Mouse (Mus musculus) left cerebral cortex, adult 2 months (tissue): Measurements from ENCODE around the gene Itfg2. TPM values are rescaled to one million over a fixed set of nuclear protein-coding genes. Genes with fewer than 3 reads are reported as not detected.
"Not testable (repeated sequence)": the region's sequence is repeated elsewhere in the genome, so short reads cannot be mapped to it uniquely, and the experiment has no call there.

Source experiments
- DNase-seq, 2 experiments: peaks; one replicate each; pipeline ENCODE4 v3.0.0; 2021 to 2022; ENCODE audit warnings: low spot score in 2 of 2, mixed read lengths in 1 of 2; ENCODE audit errors: extremely low spot score in 1 of 2
- H3K27ac ChIP-seq: fragments of 200-600 bp; 2 replicates; pipeline ENCODE4 v1.8.1; 2022
- H3K4me3 ChIP-seq: fragments of 200-600 bp; 2 replicates; pipeline ENCODE4 v1.8.1; 2022
- CTCF ChIP-seq: fragments of 200-600 bp; IDR thresholded peaks from 2 replicates; pipeline ENCODE4 v1.8.1; 2022; ENCODE audit warnings: antibody characterized with exemption, mild to moderate bottlenecking, moderate library complexity
- intact Hi-C: fragments of 180-260 bp; cut with DNase I; formaldehyde crosslinking; loops from one replicate; pipeline ENCODE4 v1.15.1; 2025
- total RNA-seq, 2 experiments: library from RNA; stranded (reverse); gene quantifications; 2 replicates each; pipeline ENCODE4 v1.2.3; 2021

The Itfg2 gene
- total RNA-seq, 2 experiments from 2014 or later: 34.8 to 36.0 TPM

GRCm38 (mm10) chr6:128410305-128410704 lies 14.4 kb downstream of the Itfg2 start:
- intact Hi-C loops: loop anchor here (2.0 to 5.0 kb wide), 3 partner anchors 48 to 176 kb away; partner anchors contain the start of genes Foxm1 and Rhno1
- TF ChIP-seq CTCF: no peak
- peak in 1 of 2 experiments; percentile 35 for DNase-seq

GRCm38 (mm10) chr6:128408544-128409125 lies 16.1 kb downstream of the Itfg2 start:
- intact Hi-C loops: no loop called here
- H3K4me3 ChIP-seq: no peak overlapping the region
- no peak for TF ChIP-seq CTCF
- no peak for DNase-seq
- H3K27ac ChIP-seq: no peak overlapping the region

More at GRCm38 (mm10) chr6:128410305-128410704, 14.4 kb downstream of the Itfg2 start:
- no peak overlapping the region for H3K4me3 ChIP-seq
- no peak overlapping the region for H3K27ac ChIP-seq

- intact Hi-C loops: no loop called here
- Histone ChIP-seq H3K27ac (no peak overlapping the region), H3K4me3 (no peak overlapping the region)
- no peak for TF ChIP-seq CTCF
- no peak for DNase-seq
These were observed 20.0 kb downstream of the Itfg2 start for GRCm38 (mm10) chr6:128404708-128405107.

- intact Hi-C loops: no loop called here
- peak; percentile 36 to 47 for DNase-seq
- H3K4me3 ChIP-seq: peak overlapping the region; percentile 37
- H3K27ac ChIP-seq: peak overlapping the region; percentile 69
- TF ChIP-seq CTCF: no peak
These were observed 25.1 kb downstream of the Itfg2 start for GRCm38 (mm10) chr6:128399421-128400185.

- DNase-seq: no peak
- intact Hi-C loops: no loop called here
- Histone ChIP-seq H3K27ac (peak within 1 kb of the TSS; percentile 69), H3K4me3 (peak within 1 kb of the TSS; percentile 37)
- no peak for TF ChIP-seq CTCF
These were observed 25.7 kb downstream of the Itfg2 start, which contains the start of gene Nrip2 for GRCm38 (mm10) chr6:128398996-128399395. TSS of gene Nrip2 (plus strand) at chr6:128399296.

- no peak overlapping the region for H3K4me3 ChIP-seq
- H3K27ac ChIP-seq: no peak overlapping the region
- intact Hi-C loops: no loop called here
- DNase-seq: no peak
- no peak for TF ChIP-seq CTCF
These were observed 27.0 kb downstream of the Itfg2 start for GRCm38 (mm10) chr6:128397574-128398261.

GRCm38 (mm10) chr6:128390683-128391082 lies 34.0 kb downstream of the Itfg2 start:
- no peak for DNase-seq
- intact Hi-C loops: no loop called here
- Histone ChIP-seq H3K4me3 (no peak overlapping the region), H3K27ac (no peak overlapping the region)
- TF ChIP-seq CTCF: no peak

GRCm38 (mm10) chr6:128389185-128389584 lies 35.5 kb downstream of the Itfg2 start:
- intact Hi-C loops: no loop called here
- DNase-seq: no peak
- Histone ChIP-seq H3K4me3 (no peak overlapping the region), H3K27ac (no peak overlapping the region)
- no peak for TF ChIP-seq CTCF

- no peak overlapping the region for H3K27ac ChIP-seq
- no peak overlapping the region for H3K4me3 ChIP-seq
- no peak for DNase-seq
- intact Hi-C loops: no loop called here
- TF ChIP-seq CTCF: no peak
These were observed 39.7 kb downstream of the Itfg2 start for GRCm38 (mm10) chr6:128385026-128385425.

- no peak for TF ChIP-seq CTCF
- intact Hi-C loops: no loop called here
These were observed 41.0 kb downstream of the Itfg2 start for GRCm38 (mm10) chr6:128383752-128384151.

GRCm38 (mm10) chr6:128381254-128381653 lies 43.5 kb downstream of the Itfg2 start:
- DNase-seq: no peak
- no peak overlapping the region for H3K27ac ChIP-seq
- no peak for TF ChIP-seq CTCF
- H3K4me3 ChIP-seq: no peak overlapping the region
- intact Hi-C loops: no loop called here

More at GRCm38 (mm10) chr6:128383752-128384151, 41.0 kb downstream of the Itfg2 start:
- H3K27ac ChIP-seq: no peak overlapping the region
- no peak for DNase-seq
- no peak overlapping the region for H3K4me3 ChIP-seq

- peak; percentile 27 for TF ChIP-seq CTCF
- H3K27ac ChIP-seq, H3K4me3 ChIP-seq, DNase-seq, intact Hi-C loops: not testable (repeated sequence)
These were observed 44.0 kb downstream of the Itfg2 start for GRCm38 (mm10) chr6:128380594-128381167.
